Mouse (Mus musculus): ENCODE results near the gene Klk10. TPM values are rescaled to one million over a fixed set of nuclear protein-coding genes. Genes with fewer than 3 reads are reported as not detected.

Gene Klk10
- polyA plus RNA-seq, 2 experiments, result 0.02 TPM; not detected in 1

DNA sequence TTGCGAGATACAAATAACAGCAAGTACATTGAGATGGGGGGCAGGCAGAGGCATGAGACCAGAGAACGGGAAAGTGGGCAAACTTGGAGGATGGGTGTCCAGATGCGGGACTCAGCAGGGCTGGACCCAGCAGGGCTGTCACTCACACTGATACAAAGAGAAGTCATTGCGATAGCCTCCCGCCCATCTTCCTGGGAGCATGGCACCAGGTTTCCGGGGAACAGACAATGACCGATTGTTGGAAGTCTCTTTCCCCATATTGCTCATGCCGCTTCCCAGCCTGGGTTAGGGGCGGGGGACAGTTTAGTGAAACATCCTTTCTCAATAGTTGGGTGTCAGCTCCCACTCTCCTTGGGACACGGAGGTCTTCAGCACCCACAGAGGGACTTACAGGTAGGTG, 43.4 kb downstream of the Klk10 start, which contains the start of gene Klk6:
Gene Klk6, plus strand, starts transcription at position 301 of the 400 bp plus-strand sequence.
- Histone ChIP-seq H3K9me3 (ENCODE audit: control insufficient read depth, low read length) (no peaks in the 10 kb centered on the region), H3K4me3 (ENCODE audit: insufficient read depth in 1 of 2, low read depth in 2 of 2, low read length in 2 of 2) (no peak within 1 kb of the TSS), H3K27ac (no peak within 1 kb of the TSS), H3K4me2 (ENCODE audit: low read depth) (no peak within 1 kb of the TSS), H3K9ac (replicated peaks) (no peak within 1 kb of the TSS), H3K27me3 (ENCODE audit: control insufficient read depth, insufficient read depth, low read length) (no peaks in the 10 kb centered on the region), H3K4me1 (replicated peaks; ENCODE audit: control insufficient read depth in 2 of 2, insufficient read depth in 2 of 2, low read length in 1 of 2) (no peaks in the 10 kb centered on the region), H3K36me3 (replicated peaks; ENCODE audit: control insufficient read depth, insufficient read depth, low read depth) (no peaks in the 10 kb centered on the region)
- ATAC-seq (ENCODE audit: insufficient read depth) (no peak), DNase-seq (ENCODE audit: low read depth in 3 of 3, low spot score in 3 of 3) (no peak)
- 67% methylated on average over 10 of the region's 10 CpGs for WGBS (ENCODE audit: insufficient replicate concordance)
- no peak for TF ChIP-seq EP300 (IDR thresholded peaks at IDR 0.05; ENCODE audit: low read depth)
- no peak for TF ChIP-seq CTCF (IDR thresholded peaks at IDR 0.05; ENCODE audit: low read depth)

DNA sequence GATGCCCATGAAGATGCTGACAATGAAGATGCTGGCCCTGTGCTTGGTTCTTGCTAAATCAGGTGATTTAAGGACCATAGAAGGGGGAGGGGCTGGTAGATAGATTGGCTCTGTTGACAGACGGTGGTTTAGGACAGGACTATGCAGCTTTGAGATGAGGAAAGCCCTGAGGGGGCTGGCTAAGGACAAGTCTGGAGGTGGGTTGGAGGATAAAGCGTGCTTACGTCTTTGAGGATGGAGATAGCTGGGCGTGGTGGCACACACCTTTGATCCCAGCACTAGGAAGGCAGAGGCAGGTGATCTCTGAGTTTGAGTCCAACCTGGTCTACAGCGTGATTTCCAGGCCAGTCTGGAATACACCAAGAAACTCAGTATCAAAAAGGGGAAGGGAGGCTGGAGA, 45.2 kb downstream of the Klk10 start:
- Histone ChIP-seq H3K9ac (replicated peaks) (no peak overlapping the region), H3K4me2 (ENCODE audit: low read depth) (no peak overlapping the region), H3K27ac (no peak overlapping the region), H3K4me1 (replicated peaks; ENCODE audit: control insufficient read depth in 2 of 2, insufficient read depth in 2 of 2, low read length in 1 of 2) (no peaks in the 10 kb centered on the region), H3K36me3 (replicated peaks; ENCODE audit: control insufficient read depth, insufficient read depth, low read depth) (no peaks in the 10 kb centered on the region), H3K4me3 (ENCODE audit: insufficient read depth in 1 of 2, low read depth in 2 of 2, low read length in 2 of 2) (no peak overlapping the region), H3K9me3 (ENCODE audit: control insufficient read depth, low read length) (no peaks in the 10 kb centered on the region), H3K27me3 (ENCODE audit: control insufficient read depth, insufficient read depth, low read length) (no peaks in the 10 kb centered on the region)
- ATAC-seq (ENCODE audit: insufficient read depth) (no peak), DNase-seq (ENCODE audit: low read depth in 3 of 3, low spot score in 3 of 3) (no peak)
- WGBS (ENCODE audit: insufficient replicate concordance), result 61% methylated on average over 5 of the region's 5 CpGs
- TF ChIP-seq CTCF (IDR thresholded peaks at IDR 0.05; ENCODE audit: low read depth), result no peak
- TF ChIP-seq EP300 (IDR thresholded peaks at IDR 0.05; ENCODE audit: low read depth), result no peak

DNA sequence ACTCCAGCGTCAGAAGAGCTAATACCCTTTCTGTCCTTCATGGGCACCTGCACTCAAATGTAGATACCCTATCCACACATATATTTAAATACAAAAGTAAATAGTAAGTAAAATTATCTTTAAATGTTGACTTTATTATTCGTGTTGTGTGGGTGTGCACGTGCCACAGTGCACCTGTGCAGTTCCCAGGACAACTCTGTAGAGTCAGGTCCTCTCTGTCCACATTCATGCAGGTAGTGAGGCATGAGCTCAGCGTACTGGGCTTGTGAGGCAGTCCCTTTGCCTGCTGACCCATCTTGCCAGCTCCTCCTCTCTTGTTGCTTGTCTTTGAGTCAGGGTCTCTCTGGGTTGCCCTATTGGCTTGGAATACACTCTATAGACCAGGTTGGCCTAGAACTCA, 46.9 kb downstream of the Klk10 start:
- no peak for DNase-seq (ENCODE audit: low read depth in 3 of 3, low spot score in 3 of 3)
- no peak overlapping the region for H3K4me2 ChIP-seq (ENCODE audit: low read depth)
- no peak for ATAC-seq (ENCODE audit: insufficient read depth)
- no peaks in the 10 kb centered on the region for H3K36me3 ChIP-seq (replicated peaks; ENCODE audit: control insufficient read depth, insufficient read depth, low read depth)
- no peaks in the 10 kb centered on the region for H3K4me1 ChIP-seq (replicated peaks; ENCODE audit: control insufficient read depth in 2 of 2, insufficient read depth in 2 of 2, low read length in 1 of 2)
- H3K9ac ChIP-seq (replicated peaks), result no peak overlapping the region
- no peak overlapping the region for H3K27ac ChIP-seq
- no peak for TF ChIP-seq EP300 (IDR thresholded peaks at IDR 0.05; ENCODE audit: low read depth)
- TF ChIP-seq CTCF (IDR thresholded peaks at IDR 0.05; ENCODE audit: low read depth), result no peak
- 59% methylated on average over 4 of the region's 4 CpGs for WGBS (ENCODE audit: insufficient replicate concordance)
- no peak overlapping the region for H3K4me3 ChIP-seq (ENCODE audit: insufficient read depth in 1 of 2, low read depth in 2 of 2, low read length in 2 of 2)
- H3K27me3 ChIP-seq (ENCODE audit: control insufficient read depth, insufficient read depth, low read length), result no peaks in the 10 kb centered on the region
- H3K9me3 ChIP-seq (ENCODE audit: control insufficient read depth, low read length), result no peaks in the 10 kb centered on the region

DNA sequence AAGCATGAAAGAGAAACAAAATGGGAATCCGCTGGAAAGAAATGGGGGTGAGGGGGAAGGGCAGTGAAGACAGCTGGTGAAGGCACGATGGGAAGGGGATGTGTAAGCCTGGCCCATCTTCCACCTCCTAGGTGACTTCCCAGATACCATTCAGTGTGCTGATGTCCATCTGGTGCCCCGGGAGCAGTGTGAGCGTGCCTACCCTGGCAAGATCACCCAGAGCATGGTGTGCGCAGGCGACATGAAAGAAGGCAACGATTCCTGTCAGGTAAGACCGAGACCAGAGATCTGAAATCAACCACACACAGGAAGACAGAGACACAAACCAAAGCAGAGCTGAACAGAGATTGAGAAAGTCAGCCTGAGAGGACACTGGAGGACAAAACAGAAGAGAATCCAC, 48.2 kb downstream of the Klk10 start:
- H3K9ac ChIP-seq (replicated peaks), result no peak overlapping the region
- H3K4me1 ChIP-seq (replicated peaks; ENCODE audit: control insufficient read depth in 2 of 2, insufficient read depth in 2 of 2, low read length in 1 of 2), result no peaks in the 10 kb centered on the region
- no peak for ATAC-seq (ENCODE audit: insufficient read depth)
- H3K4me2 ChIP-seq (ENCODE audit: low read depth), result no peak overlapping the region
- H3K27ac ChIP-seq, result no peak overlapping the region
- TF ChIP-seq EP300 (IDR thresholded peaks at IDR 0.05; ENCODE audit: low read depth), result no peak
- TF ChIP-seq CTCF (IDR thresholded peaks at IDR 0.05; ENCODE audit: low read depth), result no peak
- 69% methylated on average over 8 of the region's 8 CpGs for WGBS (ENCODE audit: insufficient replicate concordance)
- no peaks in the 10 kb centered on the region for H3K27me3 ChIP-seq (ENCODE audit: control insufficient read depth, insufficient read depth, low read length)
- no peak for DNase-seq (ENCODE audit: low read depth in 3 of 3, low spot score in 3 of 3)
- no peaks in the 10 kb centered on the region for H3K36me3 ChIP-seq (replicated peaks; ENCODE audit: control insufficient read depth, insufficient read depth, low read depth)
- H3K4me3 ChIP-seq (ENCODE audit: insufficient read depth in 1 of 2, low read depth in 2 of 2, low read length in 2 of 2), result no peak overlapping the region
- no peaks in the 10 kb centered on the region for H3K9me3 ChIP-seq (ENCODE audit: control insufficient read depth, low read length)

Other genes with a start within 250 kb of the Klk10 start
- gene Cd33, start 236.6 kb upstream of the Klk10 start, polyA plus RNA-seq (2012; rRNA removed), result 0.95 and 1.4 TPM in 2 replicates
- 1.5 and 1.9 TPM in 2 replicates for gene Cd33, start 236.6 kb upstream of the Klk10 start, polyA plus RNA-seq (2014; fragmentation: Nextera tagmentation; extraction: Ambion mirVana)
- 0.18 and 0.33 TPM in 2 replicates for gene Zfp658, start 218.8 kb upstream of the Klk10 start, polyA plus RNA-seq (2012; rRNA removed)
- 0.15 and 0.25 TPM in 2 replicates for gene Zfp658, start 218.8 kb upstream of the Klk10 start, polyA plus RNA-seq (2014; fragmentation: Nextera tagmentation; extraction: Ambion mirVana)
- gene Zfp719, start 201.4 kb upstream of the Klk10 start, polyA plus RNA-seq (2012; rRNA removed), result 0.56 and 0.87 TPM in 2 replicates
- gene Zfp719, start 201.4 kb upstream of the Klk10 start, polyA plus RNA-seq (2014; fragmentation: Nextera tagmentation; extraction: Ambion mirVana), result 1.6 and 1.7 TPM in 2 replicates
- 0.07 TPM in 1 of 2 replicates, not detected in the other for gene Zfp819, start 173.9 kb upstream of the Klk10 start, polyA plus RNA-seq (2012; rRNA removed)
- gene Zfp819, start 173.9 kb upstream of the Klk10 start, polyA plus RNA-seq (2014; fragmentation: Nextera tagmentation; extraction: Ambion mirVana), result not detected in 2 replicates
- gene Ceacam18, start 146.3 kb upstream of the Klk10 start, polyA plus RNA-seq (2012; rRNA removed), result not detected in 2 replicates
- gene Ceacam18, start 146.3 kb upstream of the Klk10 start, polyA plus RNA-seq (2014; fragmentation: Nextera tagmentation; extraction: Ambion mirVana), result 0.08 TPM in 1 of 2 replicates, not detected in the other
- 1.5 and 1.6 TPM in 2 replicates for gene Siglece, start 120.9 kb upstream of the Klk10 start, polyA plus RNA-seq (2012; rRNA removed)
- gene Siglece, start 120.9 kb upstream of the Klk10 start, polyA plus RNA-seq (2014; fragmentation: Nextera tagmentation; extraction: Ambion mirVana), result 1.1 and 2.0 TPM in 2 replicates
- 3.1 and 3.2 TPM in 2 replicates for gene Ctu1, start 109.0 kb upstream of the Klk10 start, polyA plus RNA-seq (2012; rRNA removed)
- 2.2 TPM in 2 replicates for gene Ctu1, start 109.0 kb upstream of the Klk10 start, polyA plus RNA-seq (2014; fragmentation: Nextera tagmentation; extraction: Ambion mirVana)
- 0.04 and 0.05 TPM in 2 replicates for gene Klk14, start 90.6 kb upstream of the Klk10 start, polyA plus RNA-seq (2012; rRNA removed)
- gene Klk14, start 90.6 kb upstream of the Klk10 start, polyA plus RNA-seq (2014; fragmentation: Nextera tagmentation; extraction: Ambion mirVana), result not detected in 2 replicates
- 0.02 and 0.04 TPM in 2 replicates for gene Klk13, start 68.5 kb upstream of the Klk10 start, polyA plus RNA-seq (2012; rRNA removed)
- 0.06 TPM in 1 of 2 replicates, not detected in the other for gene Klk13, start 68.5 kb upstream of the Klk10 start, polyA plus RNA-seq (2014; fragmentation: Nextera tagmentation; extraction: Ambion mirVana)
- not detected in 2 replicates for gene Klk12, start 12.1 kb upstream of the Klk10 start, polyA plus RNA-seq (2012; rRNA removed)
- not detected in 2 replicates for gene Klk12, start 12.1 kb upstream of the Klk10 start, polyA plus RNA-seq (2014; fragmentation: Nextera tagmentation; extraction: Ambion mirVana)
- gene Klk11, start 6.4 kb upstream of the Klk10 start, polyA plus RNA-seq (2012; rRNA removed), result not detected in 2 replicates
- gene Klk11, start 6.4 kb upstream of the Klk10 start, polyA plus RNA-seq (2014; fragmentation: Nextera tagmentation; extraction: Ambion mirVana), result not detected in 2 replicates
- not detected in 2 replicates for gene Klk9, start 10.9 kb downstream of the Klk10 start, polyA plus RNA-seq (2012; rRNA removed)
- not detected in 2 replicates for gene Klk9, start 10.9 kb downstream of the Klk10 start, polyA plus RNA-seq (2014; fragmentation: Nextera tagmentation; extraction: Ambion mirVana)
- gene Klk8, start 16.5 kb downstream of the Klk10 start, polyA plus RNA-seq (2012; rRNA removed), result 4.6 and 5.0 TPM in 2 replicates
- gene Klk8, start 16.5 kb downstream of the Klk10 start, polyA plus RNA-seq (2014; fragmentation: Nextera tagmentation; extraction: Ambion mirVana), result 8.4 and 10.0 TPM in 2 replicates
- gene Klk7, start 30.3 kb downstream of the Klk10 start, polyA plus RNA-seq (2012; rRNA removed), result 0.02 TPM in 1 of 2 replicates, not detected in the other
- not detected in 2 replicates for gene Klk7, start 30.3 kb downstream of the Klk10 start, polyA plus RNA-seq (2014; fragmentation: Nextera tagmentation; extraction: Ambion mirVana)
- not detected in 2 replicates for gene Klk6, start 43.5 kb downstream of the Klk10 start, polyA plus RNA-seq (2012; rRNA removed)
- gene Klk6, start 43.5 kb downstream of the Klk10 start, polyA plus RNA-seq (2014; fragmentation: Nextera tagmentation; extraction: Ambion mirVana), result not detected in 2 replicates
- gene Klk5, start 60.9 kb downstream of the Klk10 start, polyA plus RNA-seq (2012; rRNA removed), result not detected in 2 replicates
- not detected in 2 replicates for gene Klk5, start 60.9 kb downstream of the Klk10 start, polyA plus RNA-seq (2014; fragmentation: Nextera tagmentation; extraction: Ambion mirVana)
- not detected in 2 replicates for gene Klk4, start 100.1 kb downstream of the Klk10 start, polyA plus RNA-seq (2012; rRNA removed)
- not detected in 2 replicates for gene Klk4, start 100.1 kb downstream of the Klk10 start, polyA plus RNA-seq (2014; fragmentation: Nextera tagmentation; extraction: Ambion mirVana)
- not detected in 2 replicates for gene Klk15, start 152.7 kb downstream of the Klk10 start, polyA plus RNA-seq (2012; rRNA removed)
- not detected in 2 replicates for gene Klk15, start 152.7 kb downstream of the Klk10 start, polyA plus RNA-seq (2014; fragmentation: Nextera tagmentation; extraction: Ambion mirVana)
- gene Klk1b8, start 169.6 kb downstream of the Klk10 start, polyA plus RNA-seq (2012; rRNA removed), result not detected in 2 replicates
- not detected in 2 replicates for gene Klk1b8, start 169.6 kb downstream of the Klk10 start, polyA plus RNA-seq (2014; fragmentation: Nextera tagmentation; extraction: Ambion mirVana)
- gene Klk1b1, start 185.7 kb downstream of the Klk10 start, polyA plus RNA-seq (2012; rRNA removed), result not detected in 2 replicates
- not detected in 2 replicates for gene Klk1b1, start 185.7 kb downstream of the Klk10 start, polyA plus RNA-seq (2014; fragmentation: Nextera tagmentation; extraction: Ambion mirVana)
- not detected in 2 replicates for gene Klk1b9, start 195.0 kb downstream of the Klk10 start, polyA plus RNA-seq (2012; rRNA removed)
- gene Klk1b9, start 195.0 kb downstream of the Klk10 start, polyA plus RNA-seq (2014; fragmentation: Nextera tagmentation; extraction: Ambion mirVana), result not detected in 2 replicates
- gene Klk1b11, start 214.8 kb downstream of the Klk10 start, polyA plus RNA-seq (2012; rRNA removed), result not detected in 2 replicates
- gene Klk1b11, start 214.8 kb downstream of the Klk10 start, polyA plus RNA-seq (2014; fragmentation: Nextera tagmentation; extraction: Ambion mirVana), result not detected in 2 replicates
- gene Klk1b26, start 231.1 kb downstream of the Klk10 start, polyA plus RNA-seq (2012; rRNA removed), result not detected in 2 replicates
- gene Klk1b26, start 231.1 kb downstream of the Klk10 start, polyA plus RNA-seq (2014; fragmentation: Nextera tagmentation; extraction: Ambion mirVana), result not detected in 2 replicates

Data from liver, embryonic 14.5 days (tissue).